In genomic region chr6:125473321-125473721, GRCm38 (mm10) we compare ENCODE assay signal across 13 mouse cellular contexts. TPM values are rescaled to one million over a fixed set of nuclear protein-coding genes. Genes with fewer than 3 reads are reported as not detected.
DNase-seq lines count a peak whose midpoint lies in the region; ATAC-seq and TF ChIP-seq lines count a peak whose summit lies in the region.
"Had no signal": no experiment of that assay in that cellular context is flagged by ENCODE, and none has a peak within 500 bp of the region (broad histone marks: within the 10 kb centered on the region; RNA-seq: fewer than 3 reads in every experiment).

No protein-coding gene starts in this region.

- peak; percentile 81 for DNase-seq in MN1 (ENCODE audit: low spot score)
- no peak for DNase-seq in Muller cell, postnatal 12 days (ENCODE audit: inconsistent ontology term)
- no peak for DNase-seq in cerebellum, postnatal 36 days
- no peak for DNase-seq in ovary, postnatal 14 days (ENCODE audit: low spot score)
- DNase-seq: kidney, postnatal 14 days; midbrain, embryonic 14.5 days; right cerebral cortex, postnatal 14 days had no signal

- no peak overlapping the region for H3K4me2 ChIP-seq in intestine, embryonic 16.5 days (ENCODE audit: low read depth, low read length)
- H3K4me2 ChIP-seq in intestine, postnatal 0 days (replicated peaks; ENCODE audit: low read depth) = no peak overlapping the region
- H3K4me2 ChIP-seq: embryonic facial prominence, embryonic 15.5 days had no signal

- no peaks in the 10 kb centered on the region for H3K27me3 ChIP-seq in intestine, embryonic 16.5 days (replicated peaks; ENCODE audit: control insufficient read depth, insufficient read depth, low read length)
- H3K27me3 ChIP-seq in intestine, postnatal 0 days (replicated peaks; ENCODE audit: control insufficient read depth, insufficient read depth, low read length) = no peaks in the 10 kb centered on the region
- H3K27me3 ChIP-seq: embryonic facial prominence, embryonic 15.5 days had no signal

- TF ChIP-seq CTCF in intestine, postnatal 0 days (IDR thresholded peaks at IDR 0.05; ENCODE audit: low read depth) = no peak

- H3K36me3 ChIP-seq in intestine, embryonic 16.5 days (ENCODE audit: control insufficient read depth, insufficient read depth, low read length) = no peaks in the 10 kb centered on the region
- no peaks in the 10 kb centered on the region for H3K36me3 ChIP-seq in intestine, postnatal 0 days (ENCODE audit: control insufficient read depth, insufficient read depth)
- H3K36me3 ChIP-seq: embryonic facial prominence, embryonic 15.5 days had no signal

- peak; percentile 24; the same call in 1 of the 2 replicates for ATAC-seq in intestine, embryonic 16.5 days
- no peak for ATAC-seq in intestine, postnatal 0 days
- ATAC-seq in erythroid progenitor cell, adult 5-6 weeks (replicated peaks; ENCODE audit: low FRiP score, poor library complexity, severe bottlenecking) = peak; percentile 88
- peak; percentile 79 for ATAC-seq in megakaryocyte progenitor cell, adult 5-6 weeks (replicated peaks; ENCODE audit: poor library complexity)

- H3K4me1 ChIP-seq in intestine, embryonic 16.5 days (ENCODE audit: control insufficient read depth, insufficient read depth, low read length) = peaks cover 21% of the 10 kb centered on the region
- H3K4me1 ChIP-seq in intestine, postnatal 0 days (replicated peaks; ENCODE audit: control insufficient read depth, insufficient read depth, low read length) = no peaks in the 10 kb centered on the region; the same call in 1 of the 2 replicates

- WGBS in intestine, embryonic 16.5 days = 87% methylated on average over 9 of the region's 9 CpGs
- 85% methylated on average over 9 of the region's 9 CpGs for WGBS in intestine, postnatal 0 days

- H3K9me3 ChIP-seq in intestine, embryonic 16.5 days (ENCODE audit: control insufficient read depth, low read length) = no peaks in the 10 kb centered on the region
- no peaks in the 10 kb centered on the region for H3K9me3 ChIP-seq in intestine, postnatal 0 days (ENCODE audit: control insufficient read depth)
- H3K9me3 ChIP-seq: embryonic facial prominence, embryonic 15.5 days had no signal

- no peak overlapping the region for H3K4me3 ChIP-seq in intestine, embryonic 16.5 days (ENCODE audit: low read length)
- no peak overlapping the region for H3K4me3 ChIP-seq in intestine, postnatal 0 days (ENCODE audit: low read depth, low read length)
- H3K4me3 ChIP-seq: embryonic facial prominence, embryonic 15.5 days; left cerebral cortex, adult 2 months had no signal

- H3K9ac ChIP-seq in intestine, embryonic 16.5 days (ENCODE audit: low read depth, low read length) = no peak overlapping the region
- no peak overlapping the region for H3K9ac ChIP-seq in intestine, postnatal 0 days (ENCODE audit: low read depth, low read length)
- H3K9ac ChIP-seq: embryonic facial prominence, embryonic 15.5 days had no signal

- no peak overlapping the region for H3K27ac ChIP-seq in intestine, embryonic 16.5 days (ENCODE audit: low read length)
- H3K27ac ChIP-seq in intestine, postnatal 0 days (ENCODE audit: low read depth, low read length) = no peak overlapping the region
- H3K27ac ChIP-seq: embryonic facial prominence, embryonic 15.5 days; left cerebral cortex, adult 2 months had no signal

RNA-seq across cellular contexts. Expression of gene Cd9, which starts 21.3 kb away (rescaled TPM):
- 146 and 167 TPM in 2 replicates for polyA plus RNA-seq in intestine, embryonic 16.5 days (2015; fragmentation: Nextera tagmentation; extraction: Ambion mirVana)
- polyA plus RNA-seq in intestine, postnatal 0 days (2015; fragmentation: Nextera tagmentation; extraction: Ambion mirVana) = 96.1 and 99.5 TPM in 2 replicates
- 27.4 and 41.1 TPM in 2 replicates for total RNA-seq in erythroid progenitor cell, adult 5-6 weeks (2015; ENCODE audit: low replicate concordance)
- total RNA-seq in erythroid progenitor cell, adult 5-6 weeks (2017; ENCODE audit: low replicate concordance) = 8.1 and 10.1 TPM in 2 replicates
- total RNA-seq in megakaryocyte progenitor cell, adult 5-6 weeks (2015) = 41.0 and 50.9 TPM in 2 replicates
- 31.0 and 38.7 TPM in 2 replicates for total RNA-seq in megakaryocyte progenitor cell, adult 5-6 weeks (2017)
